Mouse (Mus musculus) liver, embryonic 15.5 days (tissue): ENCODE results near the gene Mrpl3. TPM values are rescaled to one million over a fixed set of nuclear protein-coding genes. Genes with fewer than 3 reads are reported as not detected.
"Not testable (repeated sequence)": the region's sequence is repeated elsewhere in the genome, so short reads cannot be mapped to it uniquely, and the experiment has no call there.

Source experiments
- ATAC-seq: fragments of 200-750 bp; cut with Nextera tagmentation; 2 replicates; pipeline ENCODE4 v1.8.0; 2017; ENCODE audit warnings: moderate number of reproducible peaks, mild to moderate bottlenecking, moderate library complexity; ENCODE audit not compliant: insufficient read depth
- H3K27ac ChIP-seq: fragments of 300-500 bp; sonication (generic); replicated peaks from 2 replicates; pipeline ENCODE4 v1.5.1; 2015; ENCODE audit warnings: mild to moderate bottlenecking, inconsistent platforms
- H3K27me3 ChIP-seq: fragments of 300-500 bp; sonication (generic); 2 replicates; pipeline ENCODE4 v1.6.1; 2015; ENCODE audit warnings: mild to moderate bottlenecking, inconsistent platforms
- H3K36me3 ChIP-seq: fragments of 300-500 bp; sonication (generic); replicated peaks from 2 replicates; pipeline ENCODE4 v1.6.1; 2015; ENCODE audit warnings: moderate library complexity, mild to moderate bottlenecking, inconsistent platforms
- H3K4me1 ChIP-seq: fragments of 300-500 bp; sonication (generic); replicated peaks from 2 replicates; pipeline ENCODE4 v1.6.1; 2015; ENCODE audit warnings: inconsistent platforms
- H3K4me2 ChIP-seq: fragments of 300-500 bp; sonication (generic); 2 replicates; pipeline ENCODE4 v1.6.1; 2015; ENCODE audit warnings: moderate library complexity, mild to moderate bottlenecking, inconsistent platforms
- H3K4me3 ChIP-seq: fragments of 300-500 bp; sonication (generic); replicated peaks from 2 replicates; pipeline ENCODE4 v1.5.1; 2015; ENCODE audit warnings: mild to moderate bottlenecking, inconsistent platforms
- H3K9ac ChIP-seq: fragments of 300-500 bp; sonication (generic); 2 replicates; pipeline ENCODE4 v1.6.1; 2015; ENCODE audit warnings: moderate library complexity, mild to moderate bottlenecking, inconsistent platforms
- H3K9me3 ChIP-seq: fragments of 300-500 bp; sonication (generic); replicated peaks from 2 replicates; pipeline ENCODE4 v1.6.1; 2016; ENCODE audit warnings: inconsistent platforms
- whole genome bisulfite sequencing: fragments of 180-500 bp; shearing (Covaris S2); methylation state at CpG from one replicate; pipeline ENCODE4 v1.1.7; 2015; ENCODE audit warnings: mixed read lengths; ENCODE audit not compliant: insufficient replicate concordance; 5-methylcytosine and 5-hydroxymethylcytosine counted together
- polyA plus RNA-seq: library from polyadenylated mRNA; unstranded; fragments of >200 nt; fragmentation: Nextera tagmentation; extraction: Ambion mirVana; gene quantifications from 2 replicates; pipeline ENCODE4 v1.2.1, GENCODE M21; 2015

Mrpl3 gene
- polyA plus RNA-seq, 1 experiment from 2014 or later: 49.3 TPM

GRCm38 (mm10) chr9:105069106-105069505, 16.1 kb downstream of the Mrpl3 start:
- H3K27me3 ChIP-seq: no peaks in the 10 kb centered on the region
- no peaks in the 10 kb centered on the region for H3K4me1 ChIP-seq
- no peak overlapping the region for H3K4me3 ChIP-seq
- no peak for ATAC-seq
- no peaks in the 10 kb centered on the region for H3K9me3 ChIP-seq
- H3K27ac ChIP-seq: no peak overlapping the region
- 85% methylated on average over 10 of the region's 10 CpGs for WGBS
- H3K4me2 ChIP-seq: no peak overlapping the region
- H3K36me3 ChIP-seq: peaks cover 67% of the 10 kb centered on the region
- no peak overlapping the region for H3K9ac ChIP-seq

GRCm38 (mm10) chr9:105072991-105073748, 20.1 kb downstream of the Mrpl3 start:
- Histone ChIP-seq H3K27me3 (no peaks in the 10 kb centered on the region), H3K4me3 (no peak overlapping the region), H3K9ac (no peak overlapping the region), H3K9me3 (no peaks in the 10 kb centered on the region), H3K4me2 (no peak overlapping the region), H3K27ac (no peak overlapping the region), H3K36me3 (peaks cover 75% of the 10 kb centered on the region), H3K4me1 (no peaks in the 10 kb centered on the region)
- no peak for ATAC-seq
- WGBS: 63% methylated on average over 4 of the region's 4 CpGs

GRCm38 (mm10) chr9:105074851-105075250, 21.8 kb downstream of the Mrpl3 start:
- H3K4me3 ChIP-seq: no peak overlapping the region
- ATAC-seq: no peak
- no peaks in the 10 kb centered on the region for H3K4me1 ChIP-seq
- peaks cover 64% of the 10 kb centered on the region for H3K36me3 ChIP-seq
- 79% methylated on average over 8 of the region's 8 CpGs for WGBS
- H3K27me3 ChIP-seq: no peaks in the 10 kb centered on the region
- H3K9ac ChIP-seq: no peak overlapping the region
- H3K27ac ChIP-seq: no peak overlapping the region
- H3K4me2 ChIP-seq: no peak overlapping the region
- H3K9me3 ChIP-seq: no peaks in the 10 kb centered on the region

- no peak overlapping the region for H3K9ac ChIP-seq
- H3K9me3 ChIP-seq: no peaks in the 10 kb centered on the region
- WGBS: 75% methylated on average over 13 of the region's 13 CpGs
- H3K4me2 ChIP-seq: no peak overlapping the region
- H3K27me3 ChIP-seq: no peaks in the 10 kb centered on the region
- peaks cover 48% of the 10 kb centered on the region for H3K36me3 ChIP-seq
- H3K4me3 ChIP-seq: no peak overlapping the region
- no peaks in the 10 kb centered on the region for H3K4me1 ChIP-seq
- no peak for ATAC-seq
- H3K27ac ChIP-seq: no peak overlapping the region
Measured at GRCm38 (mm10) chr9:105076756-105077424, 23.9 kb downstream of the Mrpl3 start.

- H3K4me3 ChIP-seq: no peak overlapping the region
- H3K27me3 ChIP-seq: no peaks in the 10 kb centered on the region
- 72% methylated on average over 4 of the region's 4 CpGs for WGBS
- H3K9me3 ChIP-seq: no peaks in the 10 kb centered on the region
- no peak overlapping the region for H3K27ac ChIP-seq
- H3K36me3 ChIP-seq: peaks cover 33% of the 10 kb centered on the region
- no peak for ATAC-seq
- H3K9ac ChIP-seq: no peak overlapping the region
- no peaks in the 10 kb centered on the region for H3K4me1 ChIP-seq
- H3K4me2 ChIP-seq: no peak overlapping the region
Measured at GRCm38 (mm10) chr9:105078460-105078859, 25.4 kb downstream of the Mrpl3 start.

GRCm38 (mm10) chr9:105080246-105080645, 27.2 kb downstream of the Mrpl3 start:
- H3K36me3 ChIP-seq: peaks cover 18% of the 10 kb centered on the region

GRCm38 (mm10) chr9:105100807-105101570, 48.0 kb downstream of the Mrpl3 start:
- Histone ChIP-seq H3K27me3 (no peaks in the 10 kb centered on the region), H3K9me3 (no peaks in the 10 kb centered on the region), H3K4me3 (no peak overlapping the region), H3K36me3 (no peaks in the 10 kb centered on the region), H3K27ac (no peak overlapping the region), H3K4me1 (no peaks in the 10 kb centered on the region), H3K9ac (no peak overlapping the region), H3K4me2 (no peak overlapping the region)
- 32% methylated on average over 15 of the region's 15 CpGs for WGBS
- ATAC-seq: no peak

More at GRCm38 (mm10) chr9:105080246-105080645, 27.2 kb downstream of the Mrpl3 start:
- ATAC-seq: no peak
- no peak overlapping the region for H3K9ac ChIP-seq
- no peak overlapping the region for H3K27ac ChIP-seq
- no peaks in the 10 kb centered on the region for H3K27me3 ChIP-seq
- no peak overlapping the region for H3K4me3 ChIP-seq
- no peaks in the 10 kb centered on the region for H3K9me3 ChIP-seq
- H3K4me2 ChIP-seq: no peak overlapping the region
- WGBS: 76% methylated on average over 3 of the region's 3 CpGs
- H3K4me1 ChIP-seq: no peaks in the 10 kb centered on the region

GRCm38 (mm10) chr9:105101911-105102310, 48.9 kb downstream of the Mrpl3 start:
- Histone ChIP-seq H3K36me3 (no peaks in the 10 kb centered on the region), H3K4me3 (no peak overlapping the region), H3K4me1 (no peaks in the 10 kb centered on the region), H3K4me2 (no peak overlapping the region), H3K9ac (no peak overlapping the region), H3K27me3 (no peaks in the 10 kb centered on the region), H3K27ac (no peak overlapping the region), H3K9me3 (no peaks in the 10 kb centered on the region)
- no peak for ATAC-seq
- WGBS: 39% methylated on average over 1 of the region's 1 CpGs

GRCm38 (mm10) chr9:105103893-105104292, 50.9 kb downstream of the Mrpl3 start:
- no peak for ATAC-seq
- Histone ChIP-seq H3K4me2 (no peak overlapping the region), H3K9ac (no peak overlapping the region), H3K9me3 (no peaks in the 10 kb centered on the region), H3K27me3 (no peaks in the 10 kb centered on the region), H3K36me3 (no peaks in the 10 kb centered on the region), H3K4me1 (no peaks in the 10 kb centered on the region), H3K4me3 (no peak overlapping the region), H3K27ac (no peak overlapping the region)
- WGBS: 74% methylated on average over 5 of the region's 5 CpGs

- H3K9me3 ChIP-seq, ATAC-seq, H3K9ac ChIP-seq: not testable (repeated sequence)
Measured at GRCm38 (mm10) chr9:105125206-105125605, 72.2 kb downstream of the Mrpl3 start.

More at GRCm38 (mm10) chr9:105125206-105125605, 72.2 kb downstream of the Mrpl3 start:
- not testable (repeated sequence) for H3K27ac ChIP-seq, H3K4me1 ChIP-seq, H3K4me2 ChIP-seq, H3K27me3 ChIP-seq, H3K36me3 ChIP-seq, H3K4me3 ChIP-seq
- 56% methylated on average over 3 of the region's 3 CpGs for WGBS
